Mouse (Mus musculus): ENCODE measurements around the gene Fars2.

Gene Fars2

GRCm38 (mm10) chr13:36218347-36218746, 101.1 kb downstream of the Fars2 start:
- DNase-seq (ENCODE audit: low read depth), result no peak

DNA sequence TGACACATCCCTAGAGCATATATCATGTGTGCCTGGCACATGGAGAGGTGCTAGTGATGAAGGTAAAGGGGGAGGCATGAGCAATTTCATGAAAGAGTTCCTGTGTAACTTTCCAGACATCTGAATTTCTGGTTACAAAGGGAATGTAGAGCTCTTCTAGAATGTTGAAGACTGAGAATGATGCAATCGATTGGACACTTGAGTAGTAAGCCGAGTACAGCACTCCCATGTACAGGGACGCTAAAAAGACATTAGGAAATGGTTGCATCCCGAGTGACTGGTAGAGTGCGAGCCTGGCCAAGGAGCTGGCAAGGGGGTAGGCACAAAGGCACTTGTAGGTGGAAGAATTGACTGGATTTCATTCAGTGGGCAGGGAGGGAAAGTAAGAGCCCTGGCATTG, 102.3 kb downstream of the Fars2 start:
- DNase-seq (ENCODE audit: low read depth), result no peak

GRCm38 (mm10) chr13:36221897-36222296, 104.7 kb downstream of the Fars2 start:
- no peak for DNase-seq (ENCODE audit: low read depth)

DNA sequence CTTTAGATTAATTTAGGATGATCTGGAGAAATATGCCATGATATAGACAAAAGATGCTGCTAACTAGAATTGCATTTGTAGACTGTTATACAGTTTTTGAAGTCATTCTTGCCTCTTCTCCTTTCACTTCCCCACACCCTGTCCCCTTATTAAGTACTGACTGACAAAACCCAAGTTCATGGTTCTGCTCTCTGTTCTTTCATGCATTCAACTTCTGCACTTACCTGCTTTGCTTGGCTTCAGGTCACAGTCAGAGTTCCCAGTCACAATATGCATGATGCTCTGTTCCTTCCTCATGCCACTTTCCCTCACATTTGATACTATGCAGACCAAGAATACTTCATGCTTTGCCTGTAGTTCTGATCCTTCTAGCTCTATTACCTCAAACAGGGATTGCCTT, 105.5 kb downstream of the Fars2 start:
- no peak for DNase-seq (ENCODE audit: low read depth)

DNA sequence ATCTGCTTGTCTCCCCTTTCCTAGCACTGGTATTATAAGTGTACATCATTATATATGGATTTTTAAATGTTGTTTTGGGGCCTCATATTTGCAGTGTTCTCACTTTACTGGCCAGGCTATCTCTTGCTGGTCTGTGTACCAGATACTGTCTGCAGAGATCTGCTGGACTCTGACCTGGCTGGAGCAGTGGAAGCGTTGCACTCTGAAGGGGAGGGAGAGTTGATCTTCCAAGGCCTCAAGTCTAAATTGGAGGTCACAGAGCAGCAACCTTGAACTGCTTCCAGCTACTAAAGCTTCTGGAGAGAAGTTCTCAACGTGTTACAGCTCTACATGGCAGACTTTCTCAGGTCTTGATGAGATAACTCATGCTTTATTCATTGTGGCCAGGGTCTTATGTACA, 107.2 kb downstream of the Fars2 start:
- no peak for DNase-seq (ENCODE audit: low read depth)

GRCm38 (mm10) chr13:36242261-36242660, 125.0 kb downstream of the Fars2 start:
- DNase-seq (ENCODE audit: low read depth), result no peak

DNA sequence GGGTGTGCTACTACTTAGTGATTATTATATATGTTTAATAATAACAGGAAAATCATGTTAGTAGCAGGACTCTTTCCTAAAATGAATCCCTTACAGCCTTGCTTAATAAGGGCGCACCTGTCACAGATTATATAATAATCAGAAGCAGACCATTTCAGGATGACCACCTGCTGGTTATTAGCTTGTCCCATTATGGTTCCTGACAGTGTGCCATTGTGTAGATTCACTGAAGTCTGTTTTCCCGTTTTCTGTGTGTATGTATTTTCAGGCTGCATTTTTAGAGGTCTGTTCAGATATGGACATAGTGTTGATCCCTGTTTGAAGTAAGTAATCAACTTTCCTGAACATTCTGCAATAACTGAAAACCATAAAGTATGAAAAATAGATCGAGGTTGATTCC, 136.7 kb downstream of the Fars2 start:
- no peak for DNase-seq (ENCODE audit: low read depth)

DNA sequence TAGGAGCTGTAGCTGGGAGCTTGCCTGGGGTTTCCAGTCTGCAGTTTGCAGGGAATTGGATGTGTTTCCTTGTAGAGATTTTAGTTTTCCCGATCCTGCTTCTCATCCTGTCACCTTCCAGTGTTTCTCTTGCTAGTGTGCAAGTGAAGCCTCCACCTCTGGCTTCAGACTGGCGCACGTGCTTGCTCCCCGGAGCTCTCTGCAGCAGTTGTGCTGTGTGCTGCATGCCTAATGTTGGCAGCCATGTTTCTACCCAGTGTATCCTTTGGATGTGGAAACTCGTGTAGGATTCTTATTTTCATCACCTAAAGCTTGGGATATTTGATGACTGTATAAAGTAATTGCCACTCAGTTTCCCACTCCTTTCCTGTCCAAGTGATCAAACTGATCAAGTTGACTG, 140.0 kb downstream of the Fars2 start:
- DNase-seq (ENCODE audit: low read depth), result no peak

DNA sequence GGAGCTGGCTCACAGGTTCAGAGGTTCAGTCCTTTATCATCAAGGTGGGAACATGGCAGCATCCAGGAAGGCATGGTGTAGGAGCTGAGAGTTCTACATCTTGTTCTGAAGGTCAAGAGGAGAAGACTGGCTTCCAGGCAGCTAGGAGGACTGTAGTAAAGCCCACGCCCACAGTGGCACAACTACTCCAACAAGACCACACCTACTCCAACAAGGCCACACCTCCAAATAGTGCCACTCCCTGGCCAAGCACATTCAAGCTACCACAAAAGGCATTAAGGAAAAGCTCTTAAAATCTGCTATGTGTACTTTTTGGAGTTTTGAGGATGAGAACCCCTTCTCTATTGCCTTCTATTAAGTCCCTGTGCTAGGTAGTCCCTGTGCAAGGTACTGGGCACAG, 142.5 kb downstream of the Fars2 start:
- no peak for DNase-seq (ENCODE audit: low read depth)

DNA sequence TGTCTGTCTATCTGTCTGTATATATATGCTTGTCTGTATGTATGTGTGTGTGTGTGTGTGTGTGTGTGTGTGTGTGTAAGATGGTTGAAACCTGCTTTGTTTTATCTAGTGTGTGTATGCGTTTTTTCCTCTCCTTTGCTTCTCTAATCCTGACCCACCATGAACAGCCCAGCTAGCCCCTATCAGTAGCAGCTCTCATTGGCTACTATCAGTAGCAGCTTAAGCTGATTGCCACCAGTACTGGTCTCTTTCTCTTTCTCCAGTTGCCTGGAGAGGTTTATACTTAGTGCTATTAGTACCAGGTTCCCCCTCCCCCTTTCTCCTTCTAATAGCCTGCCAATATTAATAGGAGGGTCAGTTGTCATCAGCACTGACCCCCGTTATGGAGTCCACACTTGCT, 144.1 kb downstream of the Fars2 start:
- DNase-seq (ENCODE audit: low read depth), result no peak

DNA sequence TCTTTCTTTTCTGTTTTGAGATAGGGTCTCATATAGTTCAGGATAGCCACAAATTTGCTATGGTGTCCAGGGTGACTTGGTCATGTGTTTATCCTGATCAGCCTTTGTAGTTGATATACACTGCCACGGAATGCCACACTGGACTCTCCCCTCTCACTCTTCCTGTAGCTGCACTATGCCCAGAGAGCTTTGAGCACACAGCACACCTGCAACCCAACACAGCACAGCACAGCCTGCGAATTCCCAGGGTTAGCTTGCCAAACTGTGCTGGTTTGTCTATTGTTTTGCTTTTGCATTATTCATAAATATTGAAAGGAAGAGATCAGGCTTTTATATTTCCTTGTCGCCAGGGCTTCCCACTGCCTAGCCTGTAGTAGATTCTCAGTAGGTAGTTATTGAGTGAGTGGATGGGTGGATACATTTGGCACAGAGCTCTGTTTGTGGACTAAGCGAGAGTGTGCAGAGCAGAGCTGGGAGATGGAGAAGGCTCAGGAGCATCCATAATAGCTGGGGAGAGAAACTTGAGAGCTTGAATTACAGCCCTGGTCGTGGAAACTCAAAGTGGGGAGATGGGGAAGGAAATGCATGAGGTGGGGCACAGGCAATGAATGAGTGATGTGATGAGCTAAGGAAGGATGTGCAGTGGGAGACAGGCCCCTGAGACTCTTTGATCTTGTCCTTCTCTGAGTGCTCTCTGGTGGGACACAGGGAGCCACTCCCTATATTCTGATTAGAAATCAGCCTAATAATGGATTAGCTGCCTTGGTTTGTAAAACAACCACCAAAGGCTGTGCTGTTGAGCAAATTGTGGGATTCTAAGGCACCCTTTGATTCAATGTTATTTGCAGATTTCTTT, 146.3 kb downstream of the Fars2 start:
- no peak for DNase-seq (ENCODE audit: low read depth)

DNA sequence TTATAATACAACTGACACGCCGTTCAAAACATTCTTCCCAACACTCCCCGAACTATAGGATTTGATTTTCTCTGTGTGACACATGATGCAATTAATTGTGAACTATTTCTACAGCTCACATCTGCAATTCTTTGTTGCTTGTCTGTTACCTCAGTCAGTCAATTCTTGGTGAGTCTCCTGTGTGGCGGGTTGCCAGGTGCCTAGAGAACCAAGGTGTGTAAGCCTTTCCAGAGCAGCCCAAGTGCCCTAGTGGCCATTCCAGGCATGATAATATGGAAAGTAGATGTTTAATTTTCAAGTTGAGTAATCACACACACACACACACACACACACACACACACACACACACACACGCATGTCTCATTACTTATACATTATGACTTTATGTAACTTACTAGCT, 147.2 kb downstream of the Fars2 start:
- DNase-seq (ENCODE audit: low read depth), result no peak

GRCm38 (mm10) chr13:36265342-36265744, 148.1 kb downstream of the Fars2 start:
- no peak for DNase-seq (ENCODE audit: low read depth)

DNA sequence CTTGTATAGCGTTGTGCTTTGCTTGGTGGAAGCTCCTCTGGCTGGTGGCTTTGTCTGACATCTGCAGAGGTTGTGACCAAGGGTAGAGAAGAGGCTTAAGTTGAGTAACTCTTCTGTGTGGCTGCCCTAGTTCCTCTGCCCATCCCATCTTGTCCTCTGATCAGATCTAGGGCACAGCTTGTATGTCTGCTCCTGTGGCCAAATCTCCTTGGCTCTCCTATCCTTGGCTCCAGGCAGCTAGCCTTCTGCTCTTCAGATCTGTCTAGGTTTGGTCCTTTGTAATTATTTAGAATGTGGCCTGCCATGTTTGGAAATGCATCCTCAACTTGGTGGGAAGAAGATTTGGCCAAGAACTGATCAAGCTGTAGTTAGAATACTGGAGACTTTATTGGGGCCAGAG, 150.2 kb downstream of the Fars2 start:
- DNase-seq (ENCODE audit: low read depth), result no peak

GRCm38 (mm10) chr13:36270867-36271266, 153.7 kb downstream of the Fars2 start:
- DNase-seq (ENCODE audit: low read depth), result no peak

DNA sequence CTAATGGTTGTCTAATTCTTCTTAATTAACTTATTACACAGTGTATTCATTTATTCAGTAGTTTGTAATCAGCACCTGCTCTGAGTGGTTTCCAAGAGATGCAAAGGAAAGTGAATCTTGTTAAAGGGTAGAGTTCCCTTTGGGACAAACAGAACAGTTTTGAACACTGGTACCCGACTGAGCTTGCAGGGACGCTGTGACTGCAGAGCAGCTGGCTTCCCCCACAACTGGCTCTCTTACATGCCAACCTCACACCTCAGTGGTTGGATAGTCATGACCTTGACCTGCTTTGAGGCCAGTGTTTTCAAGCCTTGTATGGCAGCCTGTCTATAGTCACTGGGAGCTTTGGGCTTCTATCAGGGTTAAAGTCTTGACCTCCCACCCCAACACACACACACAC, 156.3 kb downstream of the Fars2 start:
- no peak for DNase-seq (ENCODE audit: low read depth)

- DNase-seq (ENCODE audit: low read depth), result no peak
Measured at GRCm38 (mm10) chr13:36276194-36276593, 159.0 kb downstream of the Fars2 start.

GRCm38 (mm10) chr13:36282018-36282417, 164.8 kb downstream of the Fars2 start:
- DNase-seq (ENCODE audit: low read depth), result peak; percentile 37

DNA sequence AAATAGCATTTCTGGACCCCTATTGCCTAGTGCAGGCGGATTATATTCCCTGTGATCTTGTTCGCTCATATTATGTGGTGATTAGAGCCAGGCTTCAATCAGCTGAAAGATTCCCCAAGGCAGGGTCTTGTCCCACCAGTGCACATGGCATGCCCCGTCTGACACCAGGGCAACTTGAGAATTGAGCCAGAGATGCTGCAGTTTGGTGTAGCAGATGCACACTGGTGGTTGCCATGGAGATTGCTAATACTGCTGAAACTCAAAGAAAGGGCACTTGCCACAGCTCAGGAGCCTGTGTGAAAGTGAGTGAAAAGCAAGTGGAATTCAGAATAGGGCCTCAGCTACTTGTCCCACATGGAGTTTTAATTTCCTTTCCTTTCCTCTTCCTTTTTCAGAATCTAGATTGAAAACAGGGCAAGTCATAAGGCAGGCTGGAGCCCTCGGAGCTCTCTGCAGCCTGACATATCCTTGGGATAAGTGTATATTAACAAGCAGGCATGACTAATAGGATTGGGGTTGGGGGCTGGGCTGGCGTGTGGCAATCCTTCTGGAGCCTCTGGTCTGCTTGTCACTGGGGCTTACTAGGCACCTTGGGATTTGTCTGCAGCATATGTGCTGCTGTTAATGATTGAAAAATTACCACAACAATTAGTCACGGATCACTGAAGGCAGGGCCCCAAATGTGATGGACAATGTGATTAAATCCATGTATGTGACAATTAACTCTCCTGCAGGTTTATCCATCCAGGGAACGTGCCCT, 165.8 kb downstream of the Fars2 start:
- DNase-seq (ENCODE audit: low read depth), result no peak

GRCm38 (mm10) chr13:36283545-36284067, 166.4 kb downstream of the Fars2 start:
- DNase-seq (ENCODE audit: low read depth), result no peak

DNA sequence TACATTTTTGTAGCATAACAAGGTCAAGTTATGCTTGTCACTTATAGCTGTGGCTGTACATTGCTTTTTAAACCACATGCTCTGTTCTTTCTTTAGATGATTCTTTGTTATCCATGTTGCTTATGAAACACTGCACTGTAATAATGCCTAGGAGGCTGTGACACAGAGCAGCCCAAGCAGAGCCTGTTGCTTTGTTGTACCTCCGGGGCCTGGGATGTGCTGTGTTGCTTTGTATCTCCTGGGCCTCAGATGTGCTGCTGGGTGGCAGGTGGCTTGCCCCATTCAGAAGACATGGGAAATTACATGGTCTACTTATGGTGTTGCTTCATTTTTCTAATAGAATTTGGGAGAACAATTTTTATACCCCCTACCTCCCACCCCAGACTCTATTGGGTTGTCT, 166.9 kb downstream of the Fars2 start:
- no peak for DNase-seq (ENCODE audit: low read depth)

DNA sequence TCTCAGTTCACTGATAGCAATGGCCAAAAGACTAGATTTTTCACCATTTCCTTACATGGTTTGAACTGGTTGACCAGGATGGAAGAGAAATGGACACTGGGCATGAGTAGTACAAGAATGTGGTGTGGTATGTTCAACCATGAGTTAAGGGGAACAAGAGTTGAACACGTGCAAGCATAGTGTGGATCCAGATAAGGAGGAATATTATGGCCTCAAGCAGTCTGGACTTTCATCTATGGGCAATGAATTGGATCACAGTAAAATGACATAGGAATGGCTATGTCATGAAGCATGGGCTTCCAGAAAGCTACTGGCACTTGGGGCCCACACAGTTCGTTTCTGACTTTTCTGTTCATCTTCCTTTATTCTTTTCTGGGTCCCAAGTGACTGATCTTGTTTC, 168.0 kb downstream of the Fars2 start:
- DNase-seq (ENCODE audit: low read depth), result no peak

DNA sequence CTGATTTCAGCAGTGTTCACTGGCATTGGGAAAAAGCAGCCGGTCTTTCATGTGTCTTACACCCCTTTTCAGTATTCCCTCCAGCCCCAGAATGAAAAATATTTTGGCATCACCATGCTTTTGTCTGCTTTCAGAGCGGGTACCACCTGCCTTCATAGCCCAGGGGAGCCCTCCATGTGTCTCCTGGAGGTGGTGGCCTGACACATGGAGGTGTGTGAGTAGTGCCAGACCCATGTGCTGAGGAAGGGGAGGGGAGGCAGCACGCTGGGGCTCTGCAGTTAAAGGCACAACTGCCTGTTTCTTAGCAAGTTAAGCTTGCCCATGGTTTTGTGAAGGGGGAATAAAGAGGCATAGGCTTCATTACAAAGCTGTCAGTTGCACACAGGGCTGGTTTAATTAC, 176.3 kb downstream of the Fars2 start:
- no peak for DNase-seq (ENCODE audit: low read depth)
